Mouse (Mus musculus): ENCODE measurements at regions not wholly inside any gene's neighbourhood (a gene's known extent, or its start where the extent isn't known, plus 50 kb on each side); places are given as distances from the start of the nearest gene placed in this dataset.

- H3K9ac ChIP-seq, result no peak overlapping the region
- no peak for ATAC-seq (ENCODE audit: insufficient number of reproducible peaks, insufficient read depth, low FRiP score, low TSS enrichment, low read depth)
- no peak overlapping the region for H3K27ac ChIP-seq
- no peaks in the 10 kb centered on the region for H3K36me3 ChIP-seq
- H3K4me1 ChIP-seq, result peaks cover 28% of the 10 kb centered on the region
- peaks cover 34% of the 10 kb centered on the region for H3K27me3 ChIP-seq
- H3K4me2 ChIP-seq, result no peak overlapping the region
- no peak overlapping the region for H3K4me3 ChIP-seq
- 41% methylated on average over 2 of the region's 2 CpGs for WGBS
- H3K9me3 ChIP-seq, result no peaks in the 10 kb centered on the region; the same call in 1 of the 2 replicates
Observed at GRCm38 (mm10) chr4:114721386-114721785, 100.1 kb upstream of the Gm12830 start.

GRCm38 (mm10) chr4:114728235-114729000 lies 93.1 kb upstream of the Gm12830 start:
- Histone ChIP-seq H3K27ac (no peak overlapping the region), H3K4me3 (no peak overlapping the region), H3K9ac (no peak overlapping the region), H3K27me3 (peaks cover 23% of the 10 kb centered on the region), H3K9me3 (no peaks in the 10 kb centered on the region), H3K36me3 (no peaks in the 10 kb centered on the region), H3K4me2 (no peak overlapping the region), H3K4me1 (no peaks in the 10 kb centered on the region; the same call in 1 of the 2 replicates)
- ATAC-seq (ENCODE audit: insufficient number of reproducible peaks, insufficient read depth, low FRiP score, low TSS enrichment, low read depth), result no peak
- WGBS, result 89% methylated on average over 11 of the region's 11 CpGs

- no peak overlapping the region for H3K27ac ChIP-seq
- no peak overlapping the region for H3K4me2 ChIP-seq
- no peaks in the 10 kb centered on the region for H3K36me3 ChIP-seq
- 79% methylated on average over 10 of the region's 10 CpGs for WGBS
- no peak overlapping the region for H3K4me3 ChIP-seq
- no peaks in the 10 kb centered on the region for H3K9me3 ChIP-seq
- no peaks in the 10 kb centered on the region; the same call in 1 of the 2 replicates for H3K4me1 ChIP-seq
- H3K27me3 ChIP-seq, result peaks cover 16% of the 10 kb centered on the region; the same call in 1 of the 2 replicates
- H3K9ac ChIP-seq, result no peak overlapping the region
- ATAC-seq (ENCODE audit: insufficient number of reproducible peaks, insufficient read depth, low FRiP score, low TSS enrichment, low read depth), result no peak
Observed at GRCm38 (mm10) chr4:114733256-114734004, 88.1 kb upstream of the Gm12830 start.

GRCm38 (mm10) chr4:114738903-114739667 lies 82.4 kb upstream of the Gm12830 start:
- 30% methylated on average over 16 of the region's 16 CpGs for WGBS
- Histone ChIP-seq H3K4me3 (no peak overlapping the region), H3K27ac (no peak overlapping the region), H3K36me3 (no peaks in the 10 kb centered on the region), H3K4me2 (no peak overlapping the region), H3K9me3 (no peaks in the 10 kb centered on the region), H3K4me1 (peaks cover 9% of the 10 kb centered on the region; the same call in 1 of the 2 replicates), H3K27me3 (peaks cover 18% of the 10 kb centered on the region; the same call in 1 of the 2 replicates), H3K9ac (no peak overlapping the region)
- no peak for ATAC-seq (ENCODE audit: insufficient number of reproducible peaks, insufficient read depth, low FRiP score, low TSS enrichment, low read depth)

GRCm38 (mm10) chr4:114748131-114748530 lies 73.4 kb upstream of the Gm12830 start:
- Histone ChIP-seq H3K27me3 (peaks cover 3% of the 10 kb centered on the region; the same call in 1 of the 2 replicates), H3K27ac (no peak overlapping the region), H3K4me1 (0 out of 2 replicates have a peak, but pooled peaks cover 5% of the 10 kb centered on the region), H3K9ac (no peak overlapping the region), H3K4me2 (no peak overlapping the region), H3K4me3 (no peak overlapping the region), H3K36me3 (no peaks in the 10 kb centered on the region), H3K9me3 (0 out of 2 replicates have a peak, but pooled peaks cover 3% of the 10 kb centered on the region)
- 90% methylated on average over 2 of the region's 2 CpGs for WGBS
- ATAC-seq (ENCODE audit: insufficient number of reproducible peaks, insufficient read depth, low FRiP score, low TSS enrichment, low read depth), result no peak

- no peak overlapping the region for H3K4me2 ChIP-seq
- no peaks in the 10 kb centered on the region for H3K27me3 ChIP-seq
- ATAC-seq (ENCODE audit: insufficient number of reproducible peaks, insufficient read depth, low FRiP score, low TSS enrichment, low read depth), result no peak
- H3K4me3 ChIP-seq, result no peak overlapping the region
- no peak overlapping the region for H3K9ac ChIP-seq
- H3K27ac ChIP-seq, result no peak overlapping the region
- H3K36me3 ChIP-seq, result no peaks in the 10 kb centered on the region
- no peaks in the 10 kb centered on the region for H3K4me1 ChIP-seq
- H3K9me3 ChIP-seq, result no peaks in the 10 kb centered on the region
Observed at GRCm38 (mm10) chr4:114759837-114760236, 61.7 kb upstream of the Gm12830 start.

GRCm38 (mm10) chr4:114766643-114767393 lies 54.7 kb upstream of the Gm12830 start:
- H3K27me3 ChIP-seq, result peaks cover 28% of the 10 kb centered on the region; the same call in 1 of the 2 replicates
- no peak overlapping the region for H3K9ac ChIP-seq
- ATAC-seq (ENCODE audit: insufficient number of reproducible peaks, insufficient read depth, low FRiP score, low TSS enrichment, low read depth), result no peak
- H3K9me3 ChIP-seq, result no peaks in the 10 kb centered on the region
- H3K4me3 ChIP-seq, result no peak overlapping the region
- H3K4me1 ChIP-seq, result peaks cover 16% of the 10 kb centered on the region
- 21% methylated on average over 22 of the region's 22 CpGs for WGBS
- no peaks in the 10 kb centered on the region for H3K36me3 ChIP-seq
- peak overlapping the region; percentile 40 for H3K4me2 ChIP-seq
- H3K27ac ChIP-seq, result no peak overlapping the region; the same call in 1 of the 2 replicates

All from embryonic facial prominence, embryonic 13.5 days (tissue).